Mouse (Mus musculus) spleen, postnatal 14 days (tissue): ENCODE data around the gene Cuzd1.
A peak's percentile ranks its signal among the peaks of the same experiment; 100 is the strongest.

Source experiments
- DNase-seq, 2 experiments: peaks; one replicate each; pipeline ENCODE4 v3.0.0; 2021 to 2022; ENCODE audit warnings: low spot score in 2 of 2

The Cuzd1 gene

GRCm38 (mm10) chr7:131322192-131322591, at the start of gene Cuzd1:
TSS of gene Cuzd1 (minus strand) at chr7:131322292.
- DNase-seq: no peak

GRCm38 (mm10) chr7:131371470-131371860, 49.4 kb upstream of the Cuzd1 start:
- no peak for DNase-seq

- DNase-seq: peak; percentile 71 to 80
These were observed 48.8 kb upstream of the Cuzd1 start, which contains the start of gene Pstk for GRCm38 (mm10) chr7:131370648-131371469. TSS of gene Pstk (plus strand) at chr7:131371141.

GRCm38 (mm10) chr7:131364131-131364530, 42.0 kb upstream of the Cuzd1 start:
- no peak for DNase-seq

- DNase-seq: peak; percentile 71 to 80
These were observed 40.7 kb upstream of the Cuzd1 start, which contains the start of gene 2310057M21Rik for GRCm38 (mm10) chr7:131362615-131363300. TSS of gene 2310057M21Rik (minus strand) at chr7:131362759.

- DNase-seq: no peak
These were observed 40.1 kb upstream of the Cuzd1 start for GRCm38 (mm10) chr7:131362269-131362614.

GRCm38 (mm10) chr7:131356105-131356504, 34.0 kb upstream of the Cuzd1 start:
- DNase-seq: no peak

- no peak for DNase-seq
These were observed 23.9 kb upstream of the Cuzd1 start for GRCm38 (mm10) chr7:131345856-131346541.

GRCm38 (mm10) chr7:131337502-131338068, 15.5 kb upstream of the Cuzd1 start:
- no peak for DNase-seq

- DNase-seq: no peak
These were observed 11.5 kb upstream of the Cuzd1 start, which contains the start of gene Fam24a for GRCm38 (mm10) chr7:131333564-131333963. TSS of gene Fam24a (plus strand) at chr7:131333864.

GRCm38 (mm10) chr7:131331688-131332087, 9.6 kb upstream of the Cuzd1 start:
- DNase-seq: no peak

- DNase-seq: no peak
These were observed 7.3 kb upstream of the Cuzd1 start, which contains the start of gene Fam24b for GRCm38 (mm10) chr7:131329416-131329815. TSS of gene Fam24b (minus strand) at chr7:131329516.

GRCm38 (mm10) chr7:131327054-131327453, 5.0 kb upstream of the Cuzd1 start:
- no peak for DNase-seq

- no peak for DNase-seq
These were observed 3.8 kb downstream of the Cuzd1 start for GRCm38 (mm10) chr7:131318340-131318739.

- DNase-seq: no peak
These were observed 4.5 kb downstream of the Cuzd1 start for GRCm38 (mm10) chr7:131317587-131317986.

GRCm38 (mm10) chr7:131314493-131314892, 7.6 kb downstream of the Cuzd1 start:
- DNase-seq: no peak

- no peak for DNase-seq
These were observed 15.4 kb downstream of the Cuzd1 start for GRCm38 (mm10) chr7:131306733-131307132.

- no peak for DNase-seq
These were observed 18.8 kb downstream of the Cuzd1 start for GRCm38 (mm10) chr7:131303340-131303739.

- DNase-seq: no peak
These were observed 24.9 kb downstream of the Cuzd1 start for GRCm38 (mm10) chr7:131297151-131297550.

- no peak for DNase-seq
These were observed 56.2 kb downstream of the Cuzd1 start for GRCm38 (mm10) chr7:131265851-131266250.

- DNase-seq: no peak
These were observed 57.8 kb downstream of the Cuzd1 start for GRCm38 (mm10) chr7:131264251-131264650.

- no peak for DNase-seq
These were observed 61.1 kb downstream of the Cuzd1 start for GRCm38 (mm10) chr7:131260946-131261345.
